In genomic region chr5:117523010-117523409, GRCm38 (mm10) we compare ENCODE assay signal across 17 mouse cellular contexts.
A peak's percentile ranks its signal among the peaks of the same experiment; 100 is the strongest.
DNase-seq lines count a peak whose midpoint lies in the region; ATAC-seq lines count a peak whose summit lies in the region.
"Had no signal": no experiment of that assay in that cellular context is flagged by ENCODE, and none has a peak within 500 bp of the region (broad histone marks: within the 10 kb centered on the region; RNA-seq: fewer than 3 reads in every experiment).

No protein-coding gene starts in this region.

- no peak overlapping the region for H3K4me2 ChIP-seq in heart, embryonic 11.5 days
- H3K4me2 ChIP-seq: heart, embryonic 12.5 days; midbrain, embryonic 13.5 days had no signal

- no peaks in the 10 kb centered on the region for H3K27me3 ChIP-seq in heart, embryonic 11.5 days (ENCODE audit: control insufficient read depth, insufficient read depth, low read length)
- H3K27me3 ChIP-seq: heart, embryonic 12.5 days; midbrain, embryonic 13.5 days had no signal

- no peak overlapping the region for H3K27ac ChIP-seq in heart, embryonic 11.5 days (ENCODE audit: low read depth, low read length)
- H3K27ac ChIP-seq: embryonic facial prominence, embryonic 10.5 days; liver, embryonic 14.5 days; midbrain, embryonic 13.5 days had no signal

- WGBS in heart, embryonic 11.5 days (ENCODE audit: insufficient replicate concordance) = 77% methylated on average over 10 of the region's 10 CpGs

- H3K9ac ChIP-seq in heart, embryonic 11.5 days (ENCODE audit: low read depth, low read length) = no peak overlapping the region
- H3K9ac ChIP-seq: heart, embryonic 12.5 days; liver, embryonic 14.5 days; midbrain, embryonic 13.5 days had no signal

- no peaks in the 10 kb centered on the region for H3K9me3 ChIP-seq in heart, embryonic 11.5 days (replicated peaks; ENCODE audit: control insufficient read depth, low read length)
- H3K9me3 ChIP-seq: midbrain, embryonic 13.5 days had no signal

- no peak overlapping the region for H3K4me3 ChIP-seq in heart, embryonic 11.5 days (ENCODE audit: low read depth, low read length)
- H3K4me3 ChIP-seq: embryonic facial prominence, embryonic 10.5 days; heart, embryonic 12.5 days; midbrain, embryonic 13.5 days had no signal

- no peaks in the 10 kb centered on the region for H3K4me1 ChIP-seq in heart, embryonic 11.5 days (ENCODE audit: control insufficient read depth, insufficient read depth, low read length)
- H3K4me1 ChIP-seq: heart, embryonic 12.5 days; midbrain, embryonic 13.5 days had no signal

- no peaks in the 10 kb centered on the region for H3K36me3 ChIP-seq in heart, embryonic 11.5 days (ENCODE audit: control insufficient read depth, insufficient read depth, low read length)
- H3K36me3 ChIP-seq: embryonic facial prominence, embryonic 10.5 days; heart, embryonic 12.5 days; midbrain, embryonic 13.5 days had no signal

- no peak for DNase-seq in frontal cortex, postnatal 14 days (ENCODE audit: low spot score in 2 of 2)
- DNase-seq in retina, postnatal 1 day = peak; percentile 53
- DNase-seq in retina, embryonic 14.5 days (ENCODE audit: low spot score) = no peak
- peak; percentile 76 to 82 for DNase-seq in cerebellum, postnatal 10 days
- no peak for DNase-seq in left cerebral cortex, adult 8-10 months (ENCODE audit: low spot score in 2 of 2)
- DNase-seq: adrenal gland, postnatal 36 days; gastrocnemius, postnatal 36 days; kidney, adult 11 months; kidney, postnatal 4 days had no signal

- peak; percentile 80 for ATAC-seq in frontal cortex, adult (ENCODE audit: low TSS enrichment)
- no peak for ATAC-seq in heart, embryonic 11.5 days (replicated peaks; ENCODE audit: insufficient number of reproducible peaks, low FRiP score, low TSS enrichment)
- ATAC-seq: hindbrain, embryonic 16.5 days; midbrain, embryonic 13.5 days; Patski had no signal

Comparison
In these comparisons a context has a peak if more than half of its experiments do, and no peak if none do; other contexts are left out.
1. DNase-seq: peak in retina, postnatal 1 day (single experiment) and cerebellum, postnatal 10 days (2 of 2); none in frontal cortex, postnatal 14 days (0 of 2), retina, embryonic 14.5 days (single experiment) and left cerebral cortex, adult 8-10 months (0 of 2).